Mouse (Mus musculus): ENCODE measurements around the gene Bloc1s5. TPM values are rescaled to one million over a fixed set of nuclear protein-coding genes. Genes with fewer than 3 reads are reported as not detected.
A peak's percentile ranks its signal among the peaks of the same experiment; 100 is the strongest.
"Not testable (repeated sequence)": the region's sequence is repeated elsewhere in the genome, so short reads cannot be mapped to it uniquely, and the experiment has no call there.

Gene Bloc1s5
- polyA plus RNA-seq, 1 experiment from 2014 or later = 10.6 TPM

DNA sequence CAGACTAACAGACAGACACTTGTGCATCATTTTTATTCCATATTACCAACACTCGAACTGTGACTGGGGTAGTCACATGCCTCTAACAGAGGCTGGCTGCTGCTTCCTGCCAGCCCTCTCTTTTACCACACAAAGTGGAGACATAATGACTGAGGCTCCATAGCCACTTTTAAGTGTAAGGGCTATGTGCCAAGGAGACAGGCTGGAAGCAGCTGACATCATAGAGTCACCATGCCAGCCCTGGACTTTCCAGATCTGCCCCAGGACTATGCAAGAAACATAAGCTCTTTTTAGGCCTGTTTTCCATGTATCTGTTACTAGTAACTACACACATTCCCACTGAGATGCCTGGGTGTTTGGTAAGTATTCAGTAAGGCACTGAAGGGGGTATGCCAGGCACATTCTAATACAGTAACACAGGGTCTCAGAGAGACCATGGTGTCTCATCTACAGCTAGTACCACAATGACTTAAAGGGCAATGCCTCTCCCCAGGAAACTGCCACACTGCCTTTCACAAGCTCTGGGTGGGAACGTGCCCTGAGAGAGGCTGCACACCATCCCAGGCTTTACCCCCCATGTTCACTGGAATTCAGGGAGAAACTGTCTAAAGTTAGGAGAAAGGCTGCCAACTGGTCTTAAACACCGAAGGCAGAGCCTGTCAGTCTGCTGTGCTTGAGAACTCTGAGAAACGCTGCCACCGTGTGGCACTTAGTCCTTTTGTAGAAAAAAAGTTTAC is 9.2 kb downstream of the Bloc1s5 start:
- Histone ChIP-seq H3K4me2 (replicated peaks; ENCODE audit: low read depth) (no peak overlapping the region), H3K27ac (ENCODE audit: low read depth, low read length) (no peak overlapping the region), H3K36me3 (ENCODE audit: control insufficient read depth, insufficient read depth) (peaks cover 13% of the 10 kb centered on the region; the same call in 1 of the 2 replicates), H3K9ac (ENCODE audit: low read depth, low read length) (no peak overlapping the region), H3K4me1 (replicated peaks; ENCODE audit: control insufficient read depth, insufficient read depth, low read length) (no peaks in the 10 kb centered on the region), H3K4me3 (ENCODE audit: low read depth, low read length) (no peak overlapping the region), H3K27me3 (replicated peaks; ENCODE audit: control insufficient read depth, insufficient read depth, low read length) (no peaks in the 10 kb centered on the region), H3K9me3 (ENCODE audit: control insufficient read depth) (no peaks in the 10 kb centered on the region)
- 27% methylated on average over 5 of the region's 5 CpGs for WGBS
- ATAC-seq = no peak
- TF ChIP-seq CTCF (IDR thresholded peaks at IDR 0.05; ENCODE audit: low read depth) = peak; percentile 56

DNA sequence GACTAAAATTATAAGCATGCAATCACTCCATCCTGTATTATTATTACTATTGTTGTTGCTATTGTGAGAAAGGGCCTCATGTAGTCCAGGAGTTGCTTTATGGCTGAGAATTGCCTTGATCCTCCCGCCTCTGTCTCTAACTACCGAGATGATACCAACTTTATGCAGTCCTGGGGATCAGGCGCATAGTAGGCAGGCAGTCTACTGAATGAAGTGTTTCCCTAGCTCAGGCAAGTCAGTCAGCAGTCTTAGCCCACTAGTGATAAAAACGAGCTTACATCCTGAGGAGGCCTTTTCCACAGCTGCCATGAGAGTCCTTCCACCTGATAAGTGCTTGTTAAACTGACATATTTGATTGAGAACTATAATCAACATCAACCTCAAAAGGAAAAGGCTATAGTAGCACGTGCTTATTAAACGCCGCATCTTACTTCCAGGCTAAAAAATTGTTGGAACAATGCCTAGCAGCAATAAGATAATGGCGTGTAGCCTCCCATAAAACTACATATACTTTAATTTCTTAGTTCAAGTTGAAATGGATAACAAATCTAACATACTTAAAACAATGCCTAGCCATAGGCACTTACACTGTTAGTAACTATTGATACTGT is 10.5 kb downstream of the Bloc1s5 start:
- Histone ChIP-seq H3K4me1 (replicated peaks; ENCODE audit: control insufficient read depth, insufficient read depth, low read length) (no peaks in the 10 kb centered on the region), H3K4me3 (ENCODE audit: low read depth, low read length) (no peak overlapping the region), H3K9me3 (ENCODE audit: control insufficient read depth) (no peaks in the 10 kb centered on the region), H3K9ac (ENCODE audit: low read depth, low read length) (no peak overlapping the region), H3K4me2 (replicated peaks; ENCODE audit: low read depth) (no peak overlapping the region), H3K36me3 (ENCODE audit: control insufficient read depth, insufficient read depth) (peaks cover 11% of the 10 kb centered on the region; the same call in 1 of the 2 replicates), H3K27me3 (replicated peaks; ENCODE audit: control insufficient read depth, insufficient read depth, low read length) (no peaks in the 10 kb centered on the region), H3K27ac (ENCODE audit: low read depth, low read length) (no peak overlapping the region)
- WGBS = 84% methylated on average over 8 of the region's 8 CpGs
- ATAC-seq = no peak
- no peak for TF ChIP-seq CTCF (IDR thresholded peaks at IDR 0.05; ENCODE audit: low read depth)

GRCm38 (mm10) chr13:38623296-38623695 is 11.6 kb downstream of the Bloc1s5 start:
- no peak for ATAC-seq
- TF ChIP-seq CTCF (IDR thresholded peaks at IDR 0.05; ENCODE audit: low read depth) = no peak
- H3K4me3 ChIP-seq (ENCODE audit: low read depth, low read length) = no peak overlapping the region
- H3K27me3 ChIP-seq (replicated peaks; ENCODE audit: control insufficient read depth, insufficient read depth, low read length) = no peaks in the 10 kb centered on the region
- peaks cover 11% of the 10 kb centered on the region; the same call in 1 of the 2 replicates for H3K36me3 ChIP-seq (ENCODE audit: control insufficient read depth, insufficient read depth)
- no peak overlapping the region for H3K9ac ChIP-seq (ENCODE audit: low read depth, low read length)
- no peak overlapping the region for H3K4me2 ChIP-seq (replicated peaks; ENCODE audit: low read depth)
- WGBS = 88% methylated on average over 5 of the region's 5 CpGs
- H3K27ac ChIP-seq (ENCODE audit: low read depth, low read length) = no peak overlapping the region
- H3K4me1 ChIP-seq (replicated peaks; ENCODE audit: control insufficient read depth, insufficient read depth, low read length) = no peaks in the 10 kb centered on the region
- H3K9me3 ChIP-seq (ENCODE audit: control insufficient read depth) = no peaks in the 10 kb centered on the region

DNA sequence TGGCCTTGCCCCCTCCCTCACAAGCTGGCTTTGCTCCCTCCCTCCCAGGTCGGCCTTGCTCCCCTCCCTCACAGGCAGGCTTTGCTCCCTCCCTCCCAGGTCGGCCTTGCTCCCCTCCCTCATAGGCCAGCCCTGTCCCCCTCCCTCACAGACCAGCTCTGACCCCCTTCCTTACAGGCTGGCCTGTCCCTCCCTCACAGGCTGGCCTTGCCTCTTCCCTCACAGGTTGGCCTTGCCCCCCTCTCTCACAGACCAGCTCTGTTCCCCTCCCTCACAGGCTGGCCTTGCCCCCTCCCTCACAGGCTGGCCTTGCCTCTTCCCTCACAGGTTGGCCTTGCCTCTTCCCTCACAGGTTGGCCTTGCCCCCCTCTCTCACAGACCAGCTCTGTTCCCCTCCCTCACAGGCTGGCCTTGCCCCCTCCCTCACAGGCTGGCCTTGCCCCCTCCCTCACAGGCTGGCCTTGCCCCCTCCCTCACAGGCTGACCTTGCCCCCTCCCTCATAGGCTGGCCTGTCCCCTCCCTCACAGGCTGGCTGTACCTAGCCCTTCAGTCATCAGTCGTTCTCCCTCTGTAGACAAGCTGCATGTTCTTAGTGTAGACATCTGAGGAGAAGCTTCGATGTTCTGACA is 16.8 kb downstream of the Bloc1s5 start:
- H3K27me3 ChIP-seq (replicated peaks; ENCODE audit: control insufficient read depth, insufficient read depth, low read length); ATAC-seq; H3K4me3 ChIP-seq (ENCODE audit: low read depth, low read length); H3K9me3 ChIP-seq (ENCODE audit: control insufficient read depth); H3K4me2 ChIP-seq (replicated peaks; ENCODE audit: low read depth); H3K27ac ChIP-seq (ENCODE audit: low read depth, low read length); H3K9ac ChIP-seq (ENCODE audit: low read depth, low read length); H3K4me1 ChIP-seq (replicated peaks; ENCODE audit: control insufficient read depth, insufficient read depth, low read length); H3K36me3 ChIP-seq (ENCODE audit: control insufficient read depth, insufficient read depth): not testable (repeated sequence)
- 66% methylated on average over 4 of the region's 4 CpGs for WGBS

GRCm38 (mm10) chr13:38616887-38617286 is 18.0 kb downstream of the Bloc1s5 start:
- Histone ChIP-seq H3K9me3 (ENCODE audit: control insufficient read depth) (no peaks in the 10 kb centered on the region), H3K36me3 (ENCODE audit: control insufficient read depth, insufficient read depth) (peaks cover 13% of the 10 kb centered on the region; the same call in 1 of the 2 replicates), H3K27me3 (replicated peaks; ENCODE audit: control insufficient read depth, insufficient read depth, low read length) (no peaks in the 10 kb centered on the region), H3K4me2 (replicated peaks; ENCODE audit: low read depth) (no peak overlapping the region), H3K4me1 (replicated peaks; ENCODE audit: control insufficient read depth, insufficient read depth, low read length) (no peaks in the 10 kb centered on the region), H3K9ac (ENCODE audit: low read depth, low read length) (no peak overlapping the region), H3K4me3 (ENCODE audit: low read depth, low read length) (no peak overlapping the region), H3K27ac (ENCODE audit: low read depth, low read length) (no peak overlapping the region)
- TF ChIP-seq CTCF (IDR thresholded peaks at IDR 0.05; ENCODE audit: low read depth) = no peak
- no peak for ATAC-seq
- WGBS = 60% methylated on average over 4 of the region's 4 CpGs

- no peak overlapping the region for H3K4me3 ChIP-seq (ENCODE audit: low read depth, low read length)
- H3K9ac ChIP-seq (ENCODE audit: low read depth, low read length) = no peak overlapping the region
- TF ChIP-seq CTCF (IDR thresholded peaks at IDR 0.05; ENCODE audit: low read depth) = no peak
- H3K36me3 ChIP-seq (ENCODE audit: control insufficient read depth, insufficient read depth) = peaks cover 13% of the 10 kb centered on the region; the same call in 1 of the 2 replicates
- WGBS = 79% methylated on average over 5 of the region's 5 CpGs
- no peak overlapping the region for H3K27ac ChIP-seq (ENCODE audit: low read depth, low read length)
- H3K4me1 ChIP-seq (replicated peaks; ENCODE audit: control insufficient read depth, insufficient read depth, low read length) = no peaks in the 10 kb centered on the region
- no peak overlapping the region for H3K4me2 ChIP-seq (replicated peaks; ENCODE audit: low read depth)
- H3K9me3 ChIP-seq (ENCODE audit: control insufficient read depth) = no peaks in the 10 kb centered on the region
- ATAC-seq = no peak
- H3K27me3 ChIP-seq (replicated peaks; ENCODE audit: control insufficient read depth, insufficient read depth, low read length) = no peaks in the 10 kb centered on the region
These were observed 19.3 kb downstream of the Bloc1s5 start for GRCm38 (mm10) chr13:38615656-38616055.
